16 mouse cellular contexts compared by ENCODE assay signal in the genomic region with DNA sequence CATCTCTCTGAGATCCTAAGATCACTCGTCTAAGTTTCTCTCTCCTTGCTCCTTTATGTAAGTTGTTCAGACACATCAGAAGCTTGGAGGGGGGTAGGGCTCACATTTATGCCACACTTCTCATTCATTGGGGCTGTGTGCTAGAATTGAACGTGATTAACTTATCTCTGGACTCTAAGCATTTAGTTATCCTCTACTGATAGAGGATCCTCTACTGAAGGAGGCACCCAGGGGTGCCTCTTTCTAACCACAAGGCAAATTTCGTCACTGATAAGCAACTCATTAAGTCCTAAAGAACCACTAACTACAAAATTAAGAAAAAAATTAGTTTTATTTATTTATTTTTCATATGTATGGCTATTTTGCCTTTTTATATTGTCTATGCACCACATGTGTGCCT.
"Had no signal": no experiment of that assay in that cellular context is flagged by ENCODE, and none has a peak within 500 bp of the region (broad histone marks: within the 10 kb centered on the region; RNA-seq: fewer than 3 reads in every experiment).

No protein-coding gene starts in this region.

- H3K9me3 ChIP-seq: intestine, embryonic 15.5 days; kidney, embryonic 15.5 days; limb, embryonic 15.5 days; megakaryocyte, embryonic 14.5 days; midbrain, embryonic 13.5 days; neural tube, embryonic 15.5 days had no signal

- H3K27ac ChIP-seq: intestine, embryonic 15.5 days; kidney, embryonic 15.5 days; left cerebral cortex, adult 2 months; limb, embryonic 15.5 days; midbrain, embryonic 13.5 days; neural tube, embryonic 15.5 days; stomach, postnatal 0 days had no signal

- DNase-seq: kidney, adult 2 months; kidney, postnatal 14 days; lung, embryonic 14.5 days; lung, postnatal 10 days; lung, postnatal 4 days; right cerebral cortex, adult 18-20 months; thymus, postnatal 4 days had no signal

- H3K4me2 ChIP-seq: intestine, embryonic 15.5 days; kidney, embryonic 15.5 days; limb, embryonic 15.5 days; lung, embryonic 14.5 days; midbrain, embryonic 13.5 days; neural tube, embryonic 15.5 days had no signal

- H3K4me1 ChIP-seq: intestine, embryonic 15.5 days; kidney, embryonic 15.5 days; limb, embryonic 15.5 days; midbrain, embryonic 13.5 days; neural tube, embryonic 15.5 days had no signal

- H3K36me3 ChIP-seq: intestine, embryonic 15.5 days had no signal

- H3K9ac ChIP-seq: intestine, embryonic 15.5 days; kidney, embryonic 15.5 days; limb, embryonic 15.5 days; lung, embryonic 14.5 days; midbrain, embryonic 13.5 days; neural tube, embryonic 15.5 days had no signal

- ATAC-seq: intestine, embryonic 15.5 days; midbrain, embryonic 13.5 days had no signal

- H3K27me3 ChIP-seq: intestine, embryonic 15.5 days; kidney, embryonic 15.5 days; limb, embryonic 15.5 days; megakaryocyte, embryonic 14.5 days; midbrain, embryonic 13.5 days; neural tube, embryonic 15.5 days had no signal

- H3K4me3 ChIP-seq: intestine, embryonic 15.5 days; kidney, embryonic 15.5 days; left cerebral cortex, adult 2 months; limb, embryonic 15.5 days; megakaryocyte, embryonic 14.5 days; midbrain, embryonic 13.5 days; myocyte; neural tube, embryonic 15.5 days had no signal
